Mouse (Mus musculus) left cerebral cortex, adult 9 months (tissue): ENCODE data around the gene Tmem235.
A peak's percentile ranks its signal among the peaks of the same experiment; 100 is the strongest.

Experiments used
- DNase-seq, 2 experiments: peaks; one replicate each; pipeline ENCODE4 v3.0.0; 2022; ENCODE audit warnings: low spot score in 2 of 2

Tmem235 gene

DNA sequence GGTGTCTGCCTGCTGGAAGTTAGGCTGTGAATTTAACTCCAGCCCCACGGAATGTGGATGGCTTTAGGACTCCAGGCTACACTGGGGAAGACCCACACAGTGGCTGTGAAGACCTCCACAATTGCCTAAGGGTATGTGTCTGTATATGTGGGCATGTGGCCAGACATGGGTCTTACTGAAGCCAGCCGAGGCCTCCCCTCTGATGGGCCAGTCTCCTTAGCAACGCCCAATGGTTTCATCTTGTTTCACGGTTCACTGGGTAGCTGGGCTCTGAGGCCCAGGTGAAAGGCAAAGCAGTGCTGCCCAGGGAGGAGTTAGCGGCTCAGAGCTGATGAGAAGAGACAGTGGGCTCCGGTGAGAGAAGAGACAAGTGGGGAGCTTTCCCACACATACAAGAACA lies 5.4 kb downstream of the Tmem235 start:
- DNase-seq: no peak

DNA sequence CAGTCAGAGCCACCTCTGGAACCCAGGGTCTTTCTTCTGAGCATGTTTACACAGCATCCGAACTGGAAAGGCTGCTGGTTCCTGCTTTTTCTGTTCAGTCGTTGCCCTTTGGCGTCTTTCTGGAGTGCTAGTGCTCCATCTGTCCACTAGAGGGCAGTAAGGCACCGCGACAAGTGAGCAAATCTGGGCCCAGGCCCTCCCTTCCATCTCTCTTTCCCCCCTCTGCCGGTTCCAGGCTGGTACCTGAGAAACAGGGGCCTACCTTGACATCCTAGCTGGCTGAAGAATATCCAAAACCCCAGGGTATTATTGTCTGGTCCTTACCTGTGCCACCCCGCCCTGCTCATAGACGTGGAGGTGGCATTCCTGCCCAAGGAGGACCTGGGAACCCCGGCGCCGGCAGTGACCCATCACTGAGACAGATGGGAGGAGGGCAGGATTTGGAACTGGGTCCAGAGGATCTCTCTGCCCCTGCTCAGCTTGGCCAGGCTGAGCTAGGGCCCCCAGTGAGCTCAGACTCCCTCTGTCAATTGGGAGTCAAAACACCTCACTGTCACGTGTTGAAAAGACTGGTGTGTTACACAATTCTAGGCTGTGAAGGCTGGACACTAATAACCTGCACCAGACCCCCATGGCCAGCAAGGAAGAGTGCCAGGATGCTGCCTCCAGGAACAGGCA lies 10.3 kb downstream of the Tmem235 start:
- DNase-seq: peak in 1 of 2 experiments; percentile 85

DNA sequence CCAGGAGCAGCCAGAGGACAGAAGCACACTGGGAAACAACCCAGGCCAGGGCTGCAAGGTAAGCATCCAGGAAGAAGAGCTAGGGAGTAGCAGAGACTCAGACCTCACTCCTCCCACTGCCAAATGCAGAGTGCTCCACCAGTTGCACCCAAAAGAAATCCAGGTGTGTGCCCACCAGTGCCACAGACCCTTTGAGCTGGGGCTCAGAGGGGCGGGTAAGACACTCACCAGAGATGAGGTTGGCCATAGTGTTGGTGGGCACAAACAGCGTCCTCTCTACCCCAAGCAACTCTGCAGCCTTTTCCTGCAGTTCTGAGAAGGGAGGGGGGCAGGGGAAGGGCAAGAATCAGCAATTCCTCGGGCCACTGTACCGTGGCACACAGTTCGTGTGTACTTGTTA lies 10.8 kb downstream of the Tmem235 start:
- no peak for DNase-seq

DNA sequence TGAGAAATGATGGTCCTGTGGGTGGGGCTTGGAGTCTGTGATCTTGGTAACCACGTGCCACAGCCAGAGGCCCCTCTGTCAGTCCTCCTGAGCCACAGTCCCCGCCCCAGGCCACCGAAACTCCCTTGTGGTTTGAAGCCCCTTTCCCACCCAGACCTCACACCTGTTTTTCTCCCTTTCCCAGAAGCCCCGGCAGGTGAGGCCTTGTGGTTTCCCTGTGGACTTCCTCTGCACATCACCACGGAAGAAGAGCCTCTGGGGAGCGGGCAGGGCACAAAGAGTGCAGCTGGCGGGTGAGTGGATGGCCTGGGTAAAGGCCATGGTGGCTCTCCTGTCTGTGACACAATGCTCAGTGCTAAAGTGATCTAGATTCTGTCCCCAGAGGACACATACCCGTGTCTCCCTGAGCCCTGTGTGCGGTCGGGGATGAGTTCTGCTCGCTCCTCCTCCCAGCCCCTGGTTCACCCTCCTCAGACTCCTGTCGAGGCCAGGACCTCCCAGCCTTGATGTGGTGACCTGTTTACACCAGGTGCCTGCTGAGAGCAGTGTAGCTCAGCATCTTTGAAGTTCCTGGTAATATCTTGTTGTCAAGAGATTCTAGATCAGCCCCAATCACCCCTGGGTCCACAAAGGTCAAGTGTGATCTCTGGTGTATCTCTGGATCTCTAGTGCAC lies 11.5 kb downstream of the Tmem235 start:
- no peak for DNase-seq

DNA sequence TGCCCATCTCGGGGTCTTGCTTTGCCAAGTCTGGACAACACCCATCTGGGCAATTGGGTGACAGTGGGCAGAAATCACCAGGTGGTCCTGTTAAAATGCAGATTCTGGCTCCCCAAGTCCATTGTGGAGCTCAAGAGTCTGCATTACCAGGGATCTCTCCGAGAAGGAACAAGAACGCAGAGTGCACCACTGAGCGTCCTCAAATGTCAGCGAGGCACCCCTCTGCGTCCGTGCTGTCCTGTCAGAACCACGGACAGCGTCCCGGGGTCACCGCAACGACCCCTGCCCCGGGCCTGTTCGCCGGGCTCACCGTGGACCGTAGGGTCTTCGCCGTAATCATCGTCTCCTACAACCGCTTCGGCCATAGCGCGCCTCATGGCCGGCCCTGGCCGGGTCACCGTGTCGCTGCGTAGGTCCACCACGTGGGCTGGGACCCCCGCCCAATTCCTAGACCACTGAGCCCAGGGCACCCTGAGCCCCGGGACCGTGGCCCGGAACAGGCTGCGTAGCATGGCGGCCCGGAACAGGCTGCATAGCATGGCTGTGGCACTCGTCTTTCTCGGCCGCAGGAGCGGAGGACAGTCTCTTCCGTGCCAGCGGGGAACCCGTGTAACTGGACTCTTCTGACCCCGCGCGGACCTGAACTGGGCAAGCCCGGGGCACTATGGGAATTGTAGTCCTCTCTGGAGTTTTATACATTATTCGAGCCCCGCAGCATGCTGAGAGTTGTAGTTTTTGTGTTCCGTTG lies 12.5 kb downstream of the Tmem235 start, which contains the start of gene Tha1:
Gene Tha1, minus strand, starts transcription at position 621 of the 748 bp plus-strand sequence.
- peak in 1 of 2 experiments; percentile 81 for DNase-seq

DNA sequence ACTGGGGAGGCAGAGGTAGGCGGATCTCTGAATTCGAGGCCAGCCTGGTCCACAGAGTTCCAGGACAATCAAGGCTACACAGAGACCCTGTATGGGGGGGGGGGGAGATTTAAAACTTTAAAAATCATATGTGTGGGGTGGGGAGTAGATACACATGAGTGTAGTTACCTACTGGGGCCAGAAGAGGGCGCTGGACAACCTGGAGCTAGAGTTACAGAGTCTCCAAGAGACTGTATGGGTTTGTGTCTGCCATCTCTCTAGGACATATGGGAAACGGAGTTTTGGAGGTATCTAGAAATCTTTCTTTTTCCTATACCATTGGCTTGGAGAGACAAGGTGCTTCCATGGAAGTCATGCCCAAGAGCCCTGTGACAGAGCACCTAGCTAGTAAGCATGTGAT lies 13.9 kb downstream of the Tmem235 start:
- no peak for DNase-seq

DNA sequence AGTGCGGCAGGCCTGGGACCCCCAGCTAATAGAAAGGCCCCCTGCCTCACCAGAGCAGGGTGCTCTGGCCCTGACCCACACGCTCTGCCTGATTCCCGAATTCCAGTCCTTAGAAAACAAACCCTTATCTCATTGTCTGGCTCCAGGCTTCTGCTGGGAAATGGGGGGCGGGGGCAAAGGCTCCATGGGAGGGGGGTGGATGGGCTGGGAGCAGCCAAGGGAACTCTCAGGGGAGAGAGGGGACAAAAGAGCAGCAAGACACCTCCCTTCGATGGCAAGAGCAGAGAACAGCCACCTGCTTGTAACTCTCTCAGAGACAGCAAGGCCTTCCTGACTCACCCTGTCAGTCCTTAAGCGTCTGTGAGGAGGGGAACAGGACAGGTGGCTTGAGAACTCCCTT lies 15.1 kb downstream of the Tmem235 start:
- DNase-seq: no peak

DNA sequence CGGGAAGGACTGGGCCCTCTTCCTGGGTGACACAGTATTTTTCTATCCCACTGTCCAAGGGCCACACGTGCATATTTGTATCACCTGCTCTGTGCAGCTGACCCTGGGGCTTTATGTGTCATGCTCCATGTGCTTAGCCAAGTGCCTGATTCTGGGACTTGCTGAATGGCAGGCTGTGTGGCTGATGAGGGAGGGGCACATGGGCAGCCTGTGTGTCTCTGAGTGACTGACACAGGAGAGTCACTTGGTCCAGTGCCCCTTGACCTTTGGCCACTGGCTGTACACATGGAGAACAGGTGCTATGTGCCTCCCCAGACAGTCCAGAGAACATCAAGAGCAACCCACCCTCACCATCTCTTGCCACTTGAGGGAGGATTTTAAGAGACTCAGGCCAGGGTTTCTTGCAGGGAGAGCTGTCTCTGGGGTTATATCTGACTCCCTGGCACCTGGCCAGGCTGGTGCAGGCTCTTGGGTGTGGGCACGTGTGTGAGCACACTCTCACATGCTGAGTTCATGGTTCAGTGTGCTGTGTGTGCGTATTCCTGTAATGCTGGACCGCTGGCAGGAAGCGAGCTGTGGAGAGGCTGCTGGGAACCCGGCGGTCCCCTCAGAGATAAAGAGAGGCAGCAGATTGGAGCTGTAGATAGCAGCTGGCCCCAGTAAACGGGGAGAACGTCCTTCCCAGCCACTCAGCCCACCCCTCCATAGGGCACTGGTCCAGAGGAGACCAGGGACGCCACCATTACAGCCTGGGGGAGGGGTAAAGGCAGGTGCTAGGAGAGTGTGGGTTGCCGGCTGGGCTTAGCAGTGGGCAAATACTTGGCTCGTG lies 17.6 kb downstream of the Tmem235 start:
- peak in 1 of 2 experiments; percentile 48 for DNase-seq

DNA sequence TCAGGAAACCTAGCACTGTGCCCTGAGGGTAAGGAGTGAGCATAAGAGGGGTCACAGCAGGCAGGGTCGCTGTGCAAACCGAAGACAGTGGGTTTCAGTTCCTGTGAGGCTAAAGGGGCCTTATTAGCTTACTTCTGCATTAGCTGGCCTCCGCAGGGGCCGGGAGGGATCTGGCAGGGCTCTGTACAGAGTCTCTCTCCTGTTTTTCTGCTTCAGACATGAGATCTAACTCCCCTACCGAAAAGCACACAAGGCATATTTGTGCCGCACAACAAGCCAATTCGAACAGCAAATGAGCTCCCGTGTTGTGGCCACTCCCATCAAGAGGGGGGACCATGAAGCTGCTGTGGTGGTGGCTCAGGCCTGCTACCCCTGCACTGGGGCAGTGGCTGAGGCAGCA lies 18.3 kb downstream of the Tmem235 start:
- DNase-seq: peak in 1 of 2 experiments; percentile 31

DNA sequence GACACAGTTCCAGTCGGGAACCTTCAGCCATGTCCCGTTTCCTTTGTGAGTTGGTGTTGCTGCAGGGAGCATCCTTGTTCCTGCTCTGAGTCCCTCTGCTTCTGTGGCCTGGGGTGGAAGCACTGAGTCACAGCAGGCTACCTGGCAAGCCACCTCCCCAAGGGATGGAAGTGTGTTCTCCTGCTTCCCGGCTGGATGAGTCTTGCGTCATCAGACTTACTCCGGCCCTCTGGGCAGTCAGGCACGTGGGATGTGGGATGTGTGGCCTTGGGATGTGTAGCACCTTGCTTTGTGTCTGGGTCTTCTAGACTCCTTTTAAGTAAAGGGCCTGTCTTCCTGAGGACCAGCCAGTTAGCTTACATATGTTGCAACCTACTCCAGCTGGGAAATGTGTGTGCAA lies 19.1 kb downstream of the Tmem235 start:
- DNase-seq: no peak

DNA sequence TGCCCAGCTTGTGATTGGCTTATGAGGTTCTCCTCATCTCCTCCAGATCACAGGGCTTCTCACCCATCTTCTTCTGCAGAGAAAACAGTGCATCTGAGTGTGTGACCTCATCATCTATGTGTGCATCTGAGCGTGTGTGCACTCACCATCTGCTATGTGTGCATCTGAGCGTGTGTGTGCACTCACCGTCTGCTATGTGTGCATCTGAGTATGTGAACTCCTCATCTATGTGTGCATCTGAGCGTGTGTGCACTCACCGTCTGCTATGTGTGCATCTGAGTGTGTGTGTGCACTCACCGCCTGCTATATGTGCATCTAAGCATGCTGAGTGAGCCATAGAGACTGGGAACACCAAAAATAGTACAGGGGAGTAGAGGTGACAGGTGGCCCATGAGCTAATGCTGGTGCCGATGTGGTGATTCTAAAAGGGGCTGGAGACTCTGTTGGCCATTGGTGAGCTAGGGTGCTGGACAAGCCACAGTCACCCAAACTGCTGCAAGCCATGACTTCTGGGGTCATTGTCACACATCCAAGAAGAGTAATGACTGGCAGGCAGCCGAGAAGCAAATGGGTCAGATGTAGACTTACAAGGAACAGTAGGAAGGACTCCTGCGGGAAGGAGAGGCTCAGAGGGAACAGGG lies 19.9 kb downstream of the Tmem235 start:
- no peak for DNase-seq

DNA sequence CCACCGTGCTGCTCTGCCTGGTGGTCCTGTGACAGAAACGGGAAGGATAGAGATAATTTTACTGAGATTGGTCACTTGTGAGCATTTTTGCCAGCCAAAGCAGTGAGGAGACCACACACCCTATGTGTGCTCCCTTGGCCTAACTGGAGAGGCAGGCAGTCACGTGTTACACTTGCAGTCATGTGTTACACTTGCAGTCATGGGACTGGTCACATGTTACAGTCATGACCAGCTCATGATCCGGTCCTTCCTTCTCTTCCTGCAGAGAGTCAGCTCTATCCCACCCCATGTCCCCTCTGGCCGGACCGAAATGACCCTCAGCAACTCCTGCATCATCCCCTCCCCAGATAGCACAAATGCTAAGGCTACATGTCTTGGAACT lies 20.4 kb downstream of the Tmem235 start:
- DNase-seq: no peak

DNA sequence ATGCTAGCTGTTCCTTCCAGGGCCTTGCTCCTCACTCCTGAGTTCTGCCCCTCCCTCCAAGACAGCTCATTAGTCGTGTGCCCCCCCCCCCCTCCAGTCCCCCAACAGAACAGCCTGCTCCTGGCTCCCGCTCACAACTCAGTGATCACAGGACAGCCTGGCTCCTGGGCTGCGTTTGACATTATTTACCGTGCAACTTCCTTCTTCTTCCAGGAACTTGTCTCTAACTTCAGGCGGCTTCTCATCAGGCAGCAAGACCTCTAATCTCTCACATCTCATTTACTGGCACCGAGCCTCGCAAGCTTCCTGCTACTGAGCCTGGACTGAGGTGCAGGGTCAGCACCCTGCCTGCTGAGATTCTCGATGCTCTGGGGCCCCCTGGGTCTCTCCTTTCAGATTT lies 21.2 kb downstream of the Tmem235 start:
- DNase-seq: no peak

DNA sequence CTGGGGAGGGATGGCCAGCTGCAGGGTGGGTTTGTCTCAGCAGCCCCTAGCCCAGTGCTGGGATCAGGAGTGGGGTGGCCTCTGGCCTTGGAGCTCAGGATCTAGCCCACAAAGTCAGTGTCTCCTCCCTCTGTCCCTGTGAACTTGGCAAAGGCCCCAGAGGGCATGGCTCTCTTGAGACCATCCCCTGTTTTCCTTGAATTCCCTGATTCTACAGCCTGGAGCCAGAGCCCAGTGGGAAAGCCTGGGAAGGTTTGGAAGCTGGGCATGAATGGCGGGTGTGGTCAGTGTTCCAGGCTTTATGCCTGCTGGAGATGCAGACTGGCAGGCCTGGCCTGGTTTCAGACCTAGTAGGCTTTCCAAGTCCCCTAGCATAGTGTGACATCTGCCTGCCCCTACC lies 21.7 kb downstream of the Tmem235 start:
- no peak for DNase-seq

DNA sequence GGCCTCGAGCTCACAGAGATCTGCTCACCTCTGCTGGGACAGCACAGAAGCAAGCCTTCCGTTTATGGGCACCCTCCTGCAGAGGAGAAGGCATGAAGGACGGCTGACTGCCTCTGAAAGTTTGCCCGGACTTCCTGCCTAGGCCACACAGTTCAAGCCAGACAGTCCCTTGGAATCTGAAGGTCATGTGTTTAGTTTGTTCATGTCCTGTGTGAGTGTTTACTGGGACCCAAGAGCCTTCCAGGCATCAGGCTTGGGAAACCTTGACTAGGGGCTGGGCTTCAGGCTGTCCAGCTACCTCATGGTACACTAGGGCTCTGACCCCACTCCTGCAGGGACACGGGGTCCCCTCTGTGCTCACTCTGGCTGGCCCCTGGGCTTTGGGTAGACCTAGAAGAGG lies 25.4 kb downstream of the Tmem235 start:
- no peak for DNase-seq

DNA sequence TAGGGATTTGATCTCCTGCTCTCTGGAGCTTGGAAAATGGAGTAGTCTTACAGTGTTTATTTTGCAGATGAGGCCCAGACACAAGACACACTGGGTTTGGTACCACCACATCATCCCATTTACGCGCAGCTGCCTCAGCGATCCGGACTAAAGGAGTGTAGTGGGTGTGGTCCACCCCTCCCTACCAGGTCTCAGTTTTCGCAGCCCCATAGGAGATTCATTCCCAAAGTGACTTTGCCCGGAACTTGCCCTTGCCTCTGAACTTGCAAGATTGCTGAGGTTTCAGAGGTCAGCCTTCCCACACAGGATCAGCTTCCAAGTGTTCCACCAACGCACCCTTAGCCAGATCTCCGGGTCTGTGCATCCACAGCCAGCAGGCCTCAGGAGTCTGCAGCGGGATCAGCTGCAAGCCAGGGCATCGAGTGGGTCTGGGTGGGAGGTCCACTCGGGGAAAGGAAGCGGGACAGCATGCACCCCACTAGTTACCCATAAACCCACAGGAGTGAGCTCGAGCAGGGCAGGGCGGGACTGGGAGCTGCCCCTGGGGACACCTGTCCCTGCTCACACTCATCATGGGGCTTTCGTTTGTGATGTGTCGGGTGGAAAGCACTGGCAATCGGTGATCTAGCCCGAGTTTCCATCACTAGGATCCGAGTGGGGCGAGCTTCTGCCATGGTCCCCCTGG lies 27.8 kb downstream of the Tmem235 start:
- no peak for DNase-seq

DNA sequence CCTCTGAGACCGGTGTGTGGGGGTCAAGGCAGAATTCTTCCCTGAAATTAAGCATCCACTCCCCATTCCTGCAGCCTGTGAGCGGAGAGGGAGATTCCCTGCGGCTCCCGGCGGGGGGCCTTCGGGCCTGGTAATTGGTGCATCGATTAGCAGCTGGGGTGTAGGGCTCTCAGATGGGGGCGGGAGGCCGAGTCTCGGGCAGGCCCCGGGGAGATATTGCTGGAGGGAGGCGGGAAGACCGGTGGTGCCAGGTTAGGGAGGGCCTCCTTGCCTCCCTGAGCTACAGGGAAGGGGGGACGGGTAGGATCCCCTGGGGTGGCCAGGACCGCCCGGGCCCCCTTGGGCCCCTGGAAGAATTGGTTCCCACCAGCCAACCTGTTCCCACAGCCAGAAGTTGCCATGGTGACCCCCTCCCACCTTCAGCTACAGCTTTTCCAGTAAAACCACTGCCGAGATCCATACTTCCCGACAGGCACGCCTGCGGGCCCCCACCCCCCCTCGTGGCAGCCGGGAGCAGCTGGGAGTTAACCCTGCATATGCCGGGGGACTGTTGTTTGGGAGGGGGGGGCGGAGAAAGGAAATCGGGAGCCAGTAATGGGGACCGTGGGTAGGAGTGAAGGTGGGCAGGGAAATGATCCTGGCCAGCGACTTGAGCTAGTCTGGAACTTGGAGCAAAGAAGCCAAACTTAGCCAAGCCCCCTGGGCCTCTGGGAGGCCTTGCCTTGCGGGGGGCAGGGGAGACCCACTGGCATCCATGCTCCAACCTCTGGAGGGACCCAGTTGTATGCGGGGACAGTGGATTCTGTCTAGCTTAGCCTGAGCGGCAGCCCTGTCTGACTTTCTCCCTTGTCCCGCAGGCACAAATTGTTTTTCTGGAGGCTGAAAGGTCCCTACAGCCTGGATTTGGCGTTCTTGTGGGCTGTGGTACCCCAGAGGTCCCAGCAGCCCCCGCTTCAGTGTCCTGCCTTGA lies 28.6 kb downstream of the Tmem235 start:
- DNase-seq: no peak

DNA sequence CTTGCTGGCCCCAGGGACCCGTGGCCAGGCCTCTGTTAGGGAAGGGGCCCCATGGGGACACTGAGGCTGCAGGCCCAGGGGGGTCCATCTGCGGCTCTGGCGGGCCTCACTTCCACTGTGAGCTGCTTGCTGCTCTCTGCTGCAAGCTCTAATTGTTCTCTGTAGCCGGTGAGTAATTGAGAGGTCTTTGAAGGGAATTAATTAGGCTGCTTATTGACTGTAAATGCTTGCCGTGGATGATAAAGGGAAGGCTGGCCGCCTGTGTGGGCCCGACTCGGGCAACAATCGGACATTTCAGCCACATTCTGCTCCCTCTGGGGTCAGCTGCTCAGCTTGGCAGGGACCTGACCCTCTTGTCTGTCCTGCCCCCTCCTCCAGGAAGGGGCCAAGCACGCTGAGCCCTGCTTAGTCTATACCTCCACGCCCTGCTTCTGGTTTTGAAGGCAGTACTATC lies 29.4 kb downstream of the Tmem235 start:
- DNase-seq: no peak

DNA sequence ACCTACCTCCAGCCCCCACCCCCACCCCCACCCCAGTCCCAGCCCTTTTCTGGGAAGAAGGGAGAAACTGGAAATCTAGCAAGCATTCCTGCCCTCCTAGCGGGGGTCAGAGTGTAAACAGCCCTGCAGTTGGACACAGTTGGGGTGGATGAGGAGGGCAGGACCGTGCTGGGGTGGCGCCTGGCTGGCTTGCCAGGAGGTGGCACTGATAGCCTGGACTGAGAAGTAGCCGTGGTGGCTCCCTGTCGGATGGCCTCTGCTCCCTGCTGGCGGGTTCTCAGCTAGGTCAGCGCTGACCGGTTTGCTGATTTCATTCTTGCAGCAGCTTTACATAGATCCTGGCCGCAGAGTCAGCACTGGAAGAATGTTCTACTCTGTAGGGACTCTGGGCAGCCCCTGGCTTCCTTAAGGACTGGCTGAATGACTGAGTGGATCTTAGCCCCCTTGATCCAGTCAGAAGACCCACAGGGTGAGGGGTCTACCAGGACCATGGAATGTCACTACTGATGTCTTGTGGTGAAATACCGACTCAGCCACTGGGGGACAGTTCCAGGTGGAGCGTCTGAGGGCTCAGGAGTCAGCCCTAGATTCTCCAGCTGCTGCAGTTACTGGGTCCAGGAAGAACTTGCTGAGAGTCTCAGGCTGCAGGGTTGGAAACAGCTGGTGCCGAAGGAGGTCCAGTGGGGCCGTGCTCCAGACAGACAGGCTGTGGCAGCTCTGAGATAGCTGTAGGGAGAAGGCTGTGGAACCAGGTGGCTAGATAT lies 30.1 kb downstream of the Tmem235 start:
- no peak for DNase-seq
